Mouse (Mus musculus): ENCODE measurements around the gene Hectd2.

Hectd2 gene

DNA sequence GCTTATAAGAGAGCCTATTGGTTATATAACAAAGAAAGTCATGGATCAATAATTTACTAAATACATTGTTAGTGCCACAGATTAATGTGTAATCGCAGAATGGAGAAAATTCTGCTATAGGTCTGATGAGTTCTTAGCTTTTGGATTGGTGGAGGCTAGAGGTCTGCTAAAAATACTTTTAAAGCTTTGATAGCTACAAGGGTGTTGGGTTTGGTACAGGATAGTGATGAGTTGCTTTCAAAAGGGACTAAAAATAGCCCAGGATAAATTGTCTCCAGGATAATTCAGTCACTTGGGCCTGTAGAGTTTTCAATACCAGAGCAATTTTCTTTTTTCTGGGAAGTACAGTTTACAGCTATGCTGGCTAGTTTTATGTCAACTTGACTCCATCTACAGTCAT is 108.3 kb downstream of the Hectd2 start:
- DNase-seq = no peak

DNA sequence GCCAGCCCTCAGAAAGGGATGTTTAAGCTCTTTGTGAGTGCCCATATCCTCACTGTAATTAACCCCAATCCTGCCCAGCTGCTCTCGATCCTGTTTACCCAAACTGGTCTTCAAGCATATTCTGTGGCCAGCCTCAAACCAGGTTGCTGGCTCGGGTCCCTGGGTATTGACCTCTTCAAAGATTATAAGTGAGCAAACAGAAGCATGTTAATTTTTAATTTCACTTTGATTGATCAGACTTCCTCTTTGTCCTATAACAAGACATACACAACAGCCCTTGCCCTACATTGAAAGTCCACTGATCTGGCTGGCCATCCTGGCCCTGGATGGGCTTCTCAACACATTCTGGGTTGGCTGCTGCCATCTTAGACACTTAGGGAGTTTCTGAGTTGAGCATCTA is 109.5 kb downstream of the Hectd2 start:
- DNase-seq = no peak

DNA sequence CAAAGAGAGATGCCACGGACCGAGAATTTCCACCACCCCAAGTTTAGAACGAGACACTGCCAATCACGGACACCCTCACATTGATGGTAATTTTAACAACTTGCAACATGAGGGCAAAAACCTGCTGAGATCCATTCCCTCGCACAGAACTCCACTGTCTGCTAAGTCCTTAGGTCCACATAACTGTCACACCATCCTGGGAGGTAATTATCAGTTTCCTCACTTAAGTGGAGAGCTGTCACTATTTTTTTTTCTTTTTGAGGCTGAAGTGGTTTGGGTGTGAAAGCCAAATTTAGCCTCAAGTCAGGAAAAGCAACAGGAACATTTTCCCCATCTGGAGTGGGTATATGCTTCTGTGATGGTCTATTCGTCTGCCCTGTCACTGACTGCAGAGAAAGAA is 110.0 kb downstream of the Hectd2 start:
- no peak for DNase-seq

DNA sequence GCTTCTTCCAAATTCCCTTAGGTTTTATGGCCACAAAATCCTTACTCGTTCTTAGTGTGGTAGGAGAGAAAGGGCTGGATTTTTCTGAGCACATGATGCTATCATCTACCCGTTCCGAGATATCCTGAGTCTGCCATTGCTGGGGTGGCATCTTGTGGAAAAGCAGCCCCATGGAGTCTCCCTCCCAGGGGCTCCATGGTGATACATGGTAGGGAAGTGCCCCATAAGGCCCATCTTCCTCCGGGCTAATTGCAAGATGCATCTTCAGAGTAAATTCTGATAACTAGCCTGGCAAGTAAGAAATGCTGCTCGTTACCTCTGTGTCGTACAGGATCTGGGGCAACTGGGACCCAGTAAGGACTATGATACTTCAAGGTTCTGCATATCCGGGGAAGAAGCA is 110.8 kb downstream of the Hectd2 start:
- DNase-seq = no peak

DNA sequence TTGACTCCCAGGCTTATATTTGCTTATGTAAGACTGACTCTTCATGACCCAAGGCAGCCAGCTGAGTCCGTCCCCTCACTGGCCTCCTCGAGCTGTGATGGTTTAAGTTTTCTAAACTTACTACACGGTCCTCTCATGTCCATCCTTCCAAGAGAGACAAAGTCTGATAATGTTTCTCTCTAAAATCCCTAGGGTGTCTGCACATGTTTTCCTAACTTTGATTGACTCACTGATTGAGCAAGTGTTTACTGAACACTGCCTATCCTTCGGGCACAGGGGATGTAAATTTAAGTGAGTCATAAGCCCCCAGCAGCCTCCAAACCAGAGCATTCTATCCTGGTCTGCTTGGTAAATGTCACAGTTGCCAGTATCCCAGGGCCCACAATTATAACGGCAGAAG is 111.2 kb downstream of the Hectd2 start:
- no peak for DNase-seq

DNA sequence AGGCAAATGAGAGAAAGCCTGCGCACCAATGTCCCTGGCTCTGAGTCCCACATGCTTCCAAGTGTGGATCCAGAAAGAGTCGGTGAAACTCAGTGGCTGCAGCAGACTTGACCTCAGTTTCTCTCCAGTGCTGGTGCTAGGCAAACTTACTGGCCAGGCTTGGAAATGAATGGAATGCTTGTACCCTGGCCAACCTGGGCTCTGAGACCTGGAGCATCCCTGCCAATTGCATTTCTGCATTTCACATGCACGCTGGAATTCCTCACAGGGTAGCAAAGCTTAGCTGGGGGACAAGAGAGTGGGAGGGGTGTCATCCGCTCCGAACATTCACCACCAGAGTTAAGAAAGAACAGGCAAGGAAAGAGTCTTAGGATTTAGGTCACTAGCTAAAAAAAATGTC is 112.0 kb downstream of the Hectd2 start:
- DNase-seq = no peak

GRCm38 (mm10) chr19:36667368-36667767 is 112.9 kb downstream of the Hectd2 start:
- DNase-seq = no peak

GRCm38 (mm10) chr19:36668098-36668497 is 113.7 kb downstream of the Hectd2 start:
- DNase-seq = no peak

DNA sequence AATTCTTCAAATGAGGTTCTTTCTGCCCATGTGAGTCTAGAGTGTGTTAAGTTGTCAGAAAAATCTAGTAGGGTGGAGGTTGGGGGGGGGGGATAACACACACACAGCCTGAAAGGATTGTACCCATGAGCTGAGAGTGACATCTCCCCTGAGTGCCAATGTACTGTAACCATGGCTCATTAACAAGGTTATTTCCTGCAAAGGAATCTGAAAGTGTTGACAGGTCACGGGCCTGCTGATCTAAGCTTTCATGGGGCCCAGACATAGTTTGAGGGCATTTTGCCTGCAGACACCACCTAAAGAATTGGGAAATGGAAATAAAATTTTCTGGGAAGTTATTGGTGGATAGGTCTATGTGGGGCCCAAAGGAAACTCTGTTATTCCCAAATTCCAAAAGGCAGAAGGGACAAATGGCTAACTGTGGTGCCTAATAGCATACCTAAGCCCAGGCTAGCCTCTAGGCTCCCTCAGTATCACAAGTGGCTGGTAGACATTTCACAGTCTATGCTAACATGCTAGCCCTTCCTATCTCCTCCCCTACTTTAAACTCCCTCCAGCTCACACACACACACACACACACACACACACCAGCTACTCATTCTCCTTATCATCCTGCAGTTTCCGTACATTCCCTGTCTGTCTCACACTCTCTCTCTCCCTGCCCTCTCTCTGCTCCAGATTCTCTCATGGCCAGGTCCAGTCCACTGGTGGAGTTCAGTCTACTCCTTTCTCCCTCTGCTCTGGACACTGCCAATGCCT is 114.6 kb downstream of the Hectd2 start:
- DNase-seq = no peak

- DNase-seq = no peak
Measured at GRCm38 (mm10) chr19:36669720-36670451, 115.4 kb downstream of the Hectd2 start.

All from cerebellum, adult 8-10 months (tissue).